Mouse (Mus musculus) forebrain, embryonic 11.5 days (tissue): ENCODE results near the gene Rab6b. TPM values are rescaled to one million over a fixed set of nuclear protein-coding genes. Genes with fewer than 3 reads are reported as not detected.

Experiments
- ATAC-seq: fragments of 200-750 bp; cut with Nextera tagmentation; replicated peaks from 2 replicates; pipeline ENCODE4 v1.8.0; 2017; ENCODE audit warnings: moderate TSS enrichment; ENCODE audit not compliant: low FRiP score
- DNase-seq: peaks from one replicate; pipeline ENCODE4 v3.0.0-alpha.2; 2017; ENCODE audit warnings: low spot score
- H3K27ac ChIP-seq: fragments of 300-500 bp; sonication (generic); 2 replicates; pipeline ENCODE4 v1.5.1; 2014; ENCODE audit warnings: low read depth, low read length
- H3K27me3 ChIP-seq: fragments of 300-500 bp; sonication (generic); 2 replicates; pipeline ENCODE4 v1.6.1; 2014; ENCODE audit warnings: mild to moderate bottlenecking, low read length, mixed read lengths; ENCODE audit not compliant: control insufficient read depth, insufficient read depth
- H3K36me3 ChIP-seq: fragments of 300-500 bp; sonication (generic); 2 replicates; pipeline ENCODE4 v1.6.1; 2014; ENCODE audit warnings: mild to moderate bottlenecking, low read length, moderate library complexity, mixed read lengths; ENCODE audit not compliant: control insufficient read depth, insufficient read depth
- H3K4me1 ChIP-seq: fragments of 300-500 bp; sonication (generic); replicated peaks from 2 replicates; pipeline ENCODE4 v1.6.1; 2014; ENCODE audit warnings: low read length, mixed read lengths; ENCODE audit not compliant: control insufficient read depth, insufficient read depth
- H3K4me2 ChIP-seq: fragments of 300-500 bp; sonication (generic); 2 replicates; pipeline ENCODE4 v1.6.1; 2014; ENCODE audit warnings: low read depth, mild to moderate bottlenecking, low read length, moderate library complexity, mixed read lengths; ENCODE audit not compliant: severe bottlenecking
- H3K4me3 ChIP-seq: fragments of 300-500 bp; sonication (generic); 2 replicates; pipeline ENCODE4 v1.5.1; 2014; ENCODE audit warnings: low read depth, low read length
- H3K9ac ChIP-seq: fragments of 300-500 bp; sonication (generic); 2 replicates; pipeline ENCODE4 v1.6.1; 2014; ENCODE audit warnings: low read length
- H3K9me3 ChIP-seq: fragments of 300-500 bp; sonication (generic); 2 replicates; pipeline ENCODE4 v1.6.1; 2016; ENCODE audit warnings: low read length, mixed read lengths; ENCODE audit not compliant: control insufficient read depth
- WGBS: fragments of 180-500 bp; shearing (Covaris S2); extraction: QIAGEN DNeasy Blood & Tissue Kit; methylation state at CpG from one replicate; pipeline ENCODE4 v1.1.7; 2014; 5-methylcytosine and 5-hydroxymethylcytosine counted together
- polyA plus RNA-seq: library from polyadenylated mRNA; unstranded; fragments of >200 nt; fragmentation: Nextera tagmentation; extraction: Ambion mirVana; gene quantifications from 2 replicates; pipeline ENCODE4 v1.2.1, GENCODE M21; 2014

Gene Rab6b
- polyA plus RNA-seq, 1 experiment from 2014 or later, result 12.5 TPM

- WGBS, result 89% methylated on average over 13 of the region's 13 CpGs
- no peak overlapping the region for H3K4me2 ChIP-seq
- DNase-seq, result no peak
Observed at GRCm38 (mm10) chr9:103228370-103229003, 116.9 kb downstream of the Rab6b start.

GRCm38 (mm10) chr9:103229037-103229867, 117.7 kb downstream of the Rab6b start:
- H3K27ac ChIP-seq, result no peak overlapping the region
- no peaks in the 10 kb centered on the region for H3K4me1 ChIP-seq
- no peaks in the 10 kb centered on the region for H3K27me3 ChIP-seq
- ATAC-seq (no peak), DNase-seq (no peak)
- no peaks in the 10 kb centered on the region for H3K36me3 ChIP-seq
- no peaks in the 10 kb centered on the region for H3K9me3 ChIP-seq
- 86% methylated on average over 15 of the region's 15 CpGs for WGBS
- H3K9ac ChIP-seq, result no peak overlapping the region
- no peak overlapping the region for H3K4me3 ChIP-seq
- H3K4me2 ChIP-seq, result no peak overlapping the region

More at GRCm38 (mm10) chr9:103228370-103229003, 116.9 kb downstream of the Rab6b start:
- Histone ChIP-seq H3K9me3 (no peaks in the 10 kb centered on the region), H3K9ac (no peak overlapping the region), H3K36me3 (no peaks in the 10 kb centered on the region), H3K27ac (no peak overlapping the region), H3K4me1 (no peaks in the 10 kb centered on the region), H3K4me3 (no peak overlapping the region), H3K27me3 (no peaks in the 10 kb centered on the region)
- no peak for ATAC-seq

- no peaks in the 10 kb centered on the region for H3K36me3 ChIP-seq
- H3K4me3 ChIP-seq, result no peak within 1 kb of the TSS
- 70% methylated on average over 29 of the region's 29 CpGs for WGBS
- peak; percentile 60 for DNase-seq
- no peaks in the 10 kb centered on the region for H3K27me3 ChIP-seq
- no peaks in the 10 kb centered on the region for H3K4me1 ChIP-seq
- no peak within 1 kb of the TSS for H3K9ac ChIP-seq
- no peaks in the 10 kb centered on the region for H3K9me3 ChIP-seq
- H3K4me2 ChIP-seq, result 0 out of 2 replicates have a peak within 1 kb of the TSS, but pooled peaks have one; percentile 21
- ATAC-seq, result no peak
- H3K27ac ChIP-seq, result no peak within 1 kb of the TSS
Observed at GRCm38 (mm10) chr9:103230151-103230951, 118.8 kb downstream of the Rab6b start, which contains the start of the genes Gm20425 and Trf. TSS of gene Gm20425 (minus strand) at chr9:103230307. TSS of gene Trf (minus strand) at chr9:103230444.

- Histone ChIP-seq H3K9ac (no peak overlapping the region), H3K27me3 (no peaks in the 10 kb centered on the region), H3K4me1 (no peaks in the 10 kb centered on the region), H3K27ac (no peak overlapping the region), H3K9me3 (no peaks in the 10 kb centered on the region), H3K36me3 (no peaks in the 10 kb centered on the region), H3K4me3 (no peak overlapping the region), H3K4me2 (no peak overlapping the region)
- DNase-seq (no peak), ATAC-seq (no peak)
- WGBS, result 85% methylated on average over 7 of the region's 7 CpGs
Observed at GRCm38 (mm10) chr9:103232232-103233005, 120.8 kb downstream of the Rab6b start.

GRCm38 (mm10) chr9:103233006-103233395, 121.4 kb downstream of the Rab6b start:
- Histone ChIP-seq H3K9ac (no peak overlapping the region), H3K27ac (no peak overlapping the region), H3K4me3 (no peak overlapping the region), H3K4me2 (no peak overlapping the region), H3K9me3 (no peaks in the 10 kb centered on the region), H3K27me3 (no peaks in the 10 kb centered on the region), H3K4me1 (no peaks in the 10 kb centered on the region), H3K36me3 (no peaks in the 10 kb centered on the region)
- ATAC-seq (no peak), DNase-seq (no peak)
- 76% methylated on average over 7 of the region's 7 CpGs for WGBS

- DNase-seq, result no peak
Observed at GRCm38 (mm10) chr9:103234059-103234458, 122.5 kb downstream of the Rab6b start.

GRCm38 (mm10) chr9:103234565-103235165, 123.1 kb downstream of the Rab6b start:
- 69% methylated on average over 7 of the region's 7 CpGs for WGBS
- Histone ChIP-seq H3K4me3 (no peak overlapping the region), H3K9ac (no peak overlapping the region), H3K4me1 (no peaks in the 10 kb centered on the region), H3K9me3 (no peaks in the 10 kb centered on the region), H3K4me2 (no peak overlapping the region), H3K36me3 (no peaks in the 10 kb centered on the region), H3K27me3 (no peaks in the 10 kb centered on the region), H3K27ac (no peak overlapping the region)
- ATAC-seq, result no peak
- no peak for DNase-seq

More at GRCm38 (mm10) chr9:103234059-103234458, 122.5 kb downstream of the Rab6b start:
- Histone ChIP-seq H3K27me3 (no peaks in the 10 kb centered on the region), H3K9ac (no peak overlapping the region), H3K27ac (no peak overlapping the region), H3K9me3 (no peaks in the 10 kb centered on the region), H3K4me1 (no peaks in the 10 kb centered on the region), H3K4me2 (no peak overlapping the region), H3K4me3 (no peak overlapping the region), H3K36me3 (no peaks in the 10 kb centered on the region)
- WGBS, result 81% methylated on average over 7 of the region's 7 CpGs
- no peak for ATAC-seq
